Mouse (Mus musculus) Patski (cell line): ENCODE results near the gene Rccd1. TPM values are rescaled to one million over a fixed set of nuclear protein-coding genes. Genes with fewer than 3 reads are reported as not detected.

Experiments used
- ATAC-seq: fragments of 100-300 bp; one replicate; pipeline ENCODE4 v1.8.0; 2021
- CTCF ChIA-PET: fragments of 350-600 bp; sonication (Branson Sonifier 250); formaldehyde crosslinking; loops from one replicate; lab custom pipeline; 2022; ENCODE audit warnings: inconsistent platforms; lab: Charles Lee
- POLR2A ChIA-PET: fragments of 350-600 bp; sonication (Branson Sonifier 250); formaldehyde crosslinking; loops from one replicate; lab custom pipeline; 2022; ENCODE audit warnings: antibody characterized with exemption, inconsistent platforms; lab: Charles Lee
- DNase-seq: peaks from one replicate; pipeline ENCODE4 v3.0.0-alpha.2; 2011; ENCODE audit warnings: low read depth, low spot score
- H3K27me3 ChIP-seq: fragments of 371-371 bp; one replicate; pipeline ENCODE4 v1.5.1; 2021
- CTCF ChIP-seq: fragments of 100-300 bp; IDR thresholded peaks from one replicate; pipeline ENCODE4 v1.5.1; 2021
- in situ Hi-C: fragments of 300-500 bp; cut with MboI; formaldehyde crosslinking; loops from 3 replicates; pipeline ENCODE4 v1.11.1; 2018; ENCODE audit warnings: low pct_unique_long_range_greater_than_20kb, mixed read lengths
- polyA plus RNA-seq: library from polyadenylated mRNA; unstranded; gene quantifications from one replicate; pipeline ENCODE4 v1.2.3, GENCODE M21; 2021

Gene Rccd1
- polyA plus RNA-seq, 1 experiment from 2014 or later: 11.5 TPM

DNA sequence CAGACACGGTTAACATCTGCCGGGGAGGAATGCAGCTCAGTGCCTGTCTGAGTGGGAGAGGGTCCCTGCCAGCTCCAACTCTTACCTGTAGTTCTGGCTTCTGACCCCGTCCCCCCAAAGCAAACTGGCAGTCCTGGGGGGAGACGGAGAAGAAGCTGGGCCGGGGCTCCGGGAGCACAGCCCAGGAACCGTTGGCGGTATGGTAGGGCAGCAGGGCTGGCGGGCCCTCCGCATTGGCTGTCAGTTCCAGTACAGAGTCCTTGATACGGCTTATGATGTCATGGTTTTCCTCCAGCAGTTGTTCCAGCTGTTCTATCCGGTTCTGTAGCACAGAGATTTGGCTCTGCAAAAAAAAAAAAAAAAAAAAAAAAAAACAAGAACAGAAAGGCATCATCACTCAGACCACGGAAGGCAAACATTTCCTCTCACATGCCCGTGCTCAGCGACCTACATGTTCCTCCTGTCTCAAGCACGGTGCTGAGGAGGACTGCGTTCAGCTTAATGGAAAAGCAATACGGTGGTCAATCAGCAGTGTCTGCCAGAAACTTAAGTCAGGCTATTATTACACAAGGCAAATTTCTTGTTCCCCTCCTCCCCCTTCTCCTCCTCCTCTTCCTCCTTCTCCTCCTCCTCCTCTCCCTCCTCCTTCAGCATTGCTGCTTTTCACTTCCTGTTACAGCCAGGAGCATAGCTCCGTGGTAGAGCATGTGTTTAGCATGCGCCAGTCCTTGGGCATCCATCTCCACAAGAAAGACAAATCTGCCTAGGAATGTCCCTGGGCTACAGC, 44.6 kb upstream of the Rccd1 start:
- POLR2A ChIA-PET: interaction anchor here (0.6 kb wide), 1 partner anchor 165 kb away, joined by 4 read pairs; no protein-coding TSS in a partner anchor
- ATAC-seq (no peak), DNase-seq (no peak)
- H3K27me3 ChIP-seq: no peaks in the 10 kb centered on the region
- in situ Hi-C loops: no loop called here
- CTCF ChIA-PET: interaction anchor here (0.8 kb wide), 1 partner anchor 57 kb away, joined by 3 read pairs; no protein-coding TSS in a partner anchor
- TF ChIP-seq CTCF: no peak

DNA sequence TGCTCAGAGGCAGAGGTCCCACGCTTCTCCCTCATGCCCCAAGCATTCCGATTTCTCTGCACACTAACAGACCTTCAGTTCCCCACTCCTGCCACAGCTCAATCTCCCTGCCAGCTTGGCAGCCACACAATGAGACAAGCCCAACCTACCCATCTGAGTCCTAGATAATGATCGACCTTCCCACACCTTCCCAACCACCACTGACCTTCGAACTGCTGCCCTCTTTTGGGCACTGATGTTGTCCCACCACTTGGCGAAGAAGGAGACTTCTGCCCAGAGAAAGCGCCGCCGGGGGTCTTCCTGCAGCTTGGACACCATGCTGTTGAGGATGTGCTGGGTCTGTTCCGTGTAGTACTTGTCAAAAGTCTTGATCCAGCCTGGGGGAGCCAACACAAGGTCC, 43.8 kb upstream of the Rccd1 start:
- H3K27me3 ChIP-seq: no peaks in the 10 kb centered on the region
- DNase-seq (no peak), ATAC-seq (no peak)
- ChIA-PET CTCF (interaction anchor here (4.2 kb wide), 1 partner anchor 26 kb away, joined by 20 read pairs; the partner anchor contains the start of genes Hddc3 and Unc45a), POLR2A (no interaction called here)
- no peak for TF ChIP-seq CTCF
- in situ Hi-C loops: no loop called here

DNA sequence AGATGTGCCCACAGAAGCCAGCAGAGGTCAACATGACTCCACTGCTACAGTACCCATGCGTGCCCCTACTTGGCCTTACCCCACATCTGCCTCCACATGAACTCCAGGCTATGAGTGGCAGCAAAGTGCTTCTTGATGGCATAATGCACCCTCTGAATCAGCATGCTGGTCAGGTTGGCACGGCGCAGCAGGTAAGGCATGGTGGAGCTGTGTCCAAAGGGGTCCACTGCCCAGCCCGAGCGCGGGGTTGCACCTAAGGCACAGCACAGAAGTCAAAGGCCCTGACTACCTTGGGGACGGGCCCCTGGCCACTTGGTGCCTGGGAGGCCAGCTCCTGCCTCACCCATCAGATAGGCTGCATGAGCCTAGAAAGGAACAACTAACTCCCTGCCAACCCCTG, 43.0 kb upstream of the Rccd1 start:
- POLR2A ChIA-PET: interaction anchor here (1.5 kb wide), 1 partner anchor 11 kb away, joined by 3 read pairs; no protein-coding TSS in a partner anchor
- in situ Hi-C loops: no loop called here
- CTCF ChIA-PET: interaction anchor here (1.2 to 4.2 kb wide), 2 partner anchors 10 to 25 kb away, joined by 3 to 20 read pairs; partner anchors contain the start of genes Hddc3 and Unc45a
- ATAC-seq (no peak), DNase-seq (no peak)
- H3K27me3 ChIP-seq: no peaks in the 10 kb centered on the region
- no peak for TF ChIP-seq CTCF

DNA sequence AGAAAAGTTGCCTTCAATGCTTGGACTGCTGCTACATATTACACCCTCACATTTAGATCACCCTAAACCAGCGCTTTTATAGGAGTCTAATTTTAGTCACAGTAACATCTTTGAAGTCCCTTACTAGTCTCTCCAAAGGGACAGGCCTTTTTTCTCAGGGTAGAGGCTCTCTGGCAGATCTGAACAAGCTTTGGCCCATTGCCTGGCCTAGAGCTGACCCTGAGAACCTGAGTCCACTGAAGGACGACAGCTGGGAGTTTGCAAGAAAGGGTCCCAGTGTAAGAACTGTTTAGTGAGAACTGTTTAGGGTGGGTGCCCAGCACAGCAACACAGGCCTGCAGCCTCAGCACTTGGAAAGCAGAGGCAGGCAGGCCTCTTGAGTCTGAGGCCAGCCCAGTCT, 41.5 kb upstream of the Rccd1 start:
- no peak for DNase-seq
- no peak for ATAC-seq
- in situ Hi-C loops: no loop called here
- H3K27me3 ChIP-seq: no peaks in the 10 kb centered on the region
- no peak for TF ChIP-seq CTCF
- ChIA-PET CTCF (interaction anchor here (1.3 to 4.2 kb wide), 2 partner anchors 9 to 24 kb away, joined by 3 to 20 read pairs; partner anchors contain the start of genes Hddc3 and Unc45a), POLR2A (no interaction called here)

DNA sequence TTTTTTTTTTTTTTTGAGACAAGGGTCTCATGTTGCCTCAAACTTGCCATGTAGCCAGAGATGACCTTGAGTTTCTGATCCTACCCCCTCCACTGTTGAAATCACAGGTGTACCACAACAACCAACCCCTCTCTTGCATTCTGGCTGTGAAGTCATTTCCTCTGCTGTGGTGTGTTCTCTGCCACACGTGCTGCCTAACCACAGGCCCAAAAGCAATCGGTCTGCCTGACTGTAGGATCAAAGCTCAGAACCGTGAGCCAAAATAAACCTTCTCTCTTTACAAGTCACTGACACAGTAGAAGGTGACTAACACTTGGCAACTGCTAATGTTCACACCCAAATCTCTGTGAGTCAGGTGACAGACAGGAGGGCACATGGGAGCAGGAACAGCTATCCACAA, 36.2 kb upstream of the Rccd1 start:
- POLR2A ChIA-PET: no interaction called here
- no peak for DNase-seq
- in situ Hi-C loops: no loop called here
- no peak for TF ChIP-seq CTCF
- ATAC-seq: no peak
- H3K27me3 ChIP-seq: no peaks in the 10 kb centered on the region
- CTCF ChIA-PET: no interaction called here

DNA sequence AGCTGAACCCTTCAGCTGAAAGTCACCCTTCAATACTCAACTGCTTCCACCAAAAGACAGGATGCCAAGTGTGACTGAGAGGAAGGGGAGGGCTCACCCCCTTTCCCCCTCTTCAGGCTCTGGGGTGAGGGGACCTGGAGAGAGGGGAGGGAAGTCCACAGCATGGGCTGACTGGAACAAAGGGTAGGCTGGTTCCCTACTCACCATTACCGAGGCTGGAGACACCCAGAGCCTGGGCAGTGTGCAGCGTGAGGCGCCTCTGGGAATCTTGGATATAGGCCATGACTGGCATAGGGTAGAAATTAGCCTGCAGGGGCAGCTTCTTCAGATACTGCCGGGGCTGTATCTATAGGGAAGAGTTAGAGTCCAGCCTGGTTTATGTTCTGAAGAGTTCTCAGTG, 33.8 kb upstream of the Rccd1 start:
- no peak for TF ChIP-seq CTCF
- in situ Hi-C loops: no loop called here
- no peak for DNase-seq
- no peaks in the 10 kb centered on the region for H3K27me3 ChIP-seq
- POLR2A ChIA-PET: interaction anchor here (0.9 kb wide), 1 partner anchor 243 kb away, joined by 3 read pairs; the partner anchor contains the start of gene Idh2
- ATAC-seq: no peak
- CTCF ChIA-PET: interaction anchor here (1.3 to 1.6 kb wide), 2 partner anchors 12 to 15 kb away, joined by 4 to 5 read pairs; partner anchors contain the start of gene Hddc3

DNA sequence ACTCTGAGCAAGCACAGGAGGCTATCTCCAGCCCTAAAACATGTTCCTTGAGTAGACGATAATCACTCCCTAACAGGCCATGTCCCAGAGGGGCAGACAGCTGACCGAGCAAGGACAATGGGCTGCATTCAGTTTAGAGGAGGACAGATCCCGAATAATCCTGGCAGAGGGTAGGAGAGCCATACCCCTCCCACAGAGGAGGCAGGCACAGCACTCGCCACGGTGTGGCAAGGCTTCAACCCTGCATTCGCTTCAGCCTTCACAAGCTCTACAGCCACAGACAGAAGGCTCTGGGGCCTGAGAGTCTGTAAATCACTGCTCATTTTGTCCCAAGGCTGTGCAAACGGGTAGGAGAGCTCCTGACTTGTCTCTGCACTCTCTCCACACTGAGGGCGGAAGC, 32.9 kb upstream of the Rccd1 start:
- ChIA-PET POLR2A (no interaction called here), CTCF (interaction anchor here (1.3 to 1.6 kb wide), 3 partner anchors 8 to 14 kb away, joined by 3 to 5 read pairs (median 4); partner anchors contain the start of gene Hddc3)
- no peak for DNase-seq
- H3K27me3 ChIP-seq: no peaks in the 10 kb centered on the region
- in situ Hi-C loops: no loop called here
- TF ChIP-seq CTCF: no peak
- no peak for ATAC-seq

DNA sequence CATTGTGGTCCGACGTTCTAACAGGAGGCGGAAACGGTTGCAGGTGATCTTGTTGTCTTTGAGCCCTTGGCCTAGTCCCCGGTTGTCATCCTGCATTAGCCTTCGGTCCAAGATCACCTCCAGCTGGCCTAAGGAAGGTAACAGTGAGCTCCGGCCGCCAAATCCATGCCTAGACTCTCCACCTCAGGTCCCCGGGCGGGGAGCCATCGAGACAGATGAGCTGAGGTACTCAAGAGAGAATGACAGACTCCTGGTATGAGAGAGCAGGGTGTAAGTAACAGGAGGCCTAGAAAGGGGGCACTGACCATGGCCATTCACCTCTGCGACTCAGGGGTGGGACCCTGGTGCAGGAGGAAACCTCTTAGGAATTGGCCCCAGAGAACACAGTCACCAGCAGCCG, 32.1 kb upstream of the Rccd1 start:
- ATAC-seq (no peak), DNase-seq (no peak)
- no peaks in the 10 kb centered on the region for H3K27me3 ChIP-seq
- no peak for TF ChIP-seq CTCF
- CTCF ChIA-PET: interaction anchor here (1.4 to 1.6 kb wide), 2 partner anchors 9 to 14 kb away, joined by 3 to 5 read pairs; no protein-coding TSS in a partner anchor
- POLR2A ChIA-PET: interaction anchor here (1.1 kb wide), 1 partner anchor 11 kb away, joined by 3 read pairs; no protein-coding TSS in a partner anchor
- in situ Hi-C loops: no loop called here

DNA sequence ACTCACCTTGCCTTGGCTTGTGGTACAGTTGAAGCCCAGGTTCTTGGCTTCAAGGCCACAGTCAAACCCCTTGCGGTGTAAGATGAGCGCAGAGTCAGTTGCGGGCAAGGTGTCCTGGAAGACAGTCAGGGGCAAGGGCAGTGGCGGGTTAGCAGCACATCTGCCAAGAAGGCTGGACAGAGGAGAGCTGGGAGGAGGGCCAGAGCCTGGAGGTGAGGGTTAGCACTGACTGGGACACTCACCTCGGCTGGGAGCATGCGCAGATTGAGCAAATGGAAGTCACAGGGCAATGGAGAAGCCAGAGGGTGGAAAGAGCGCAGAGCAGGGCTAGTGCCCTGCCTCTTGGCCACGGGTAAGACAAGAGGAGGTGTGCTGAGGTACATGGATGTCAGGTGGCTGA, 28.7 kb upstream of the Rccd1 start:
- ChIA-PET POLR2A (interaction anchor here (1.0 kb wide), 1 partner anchor 9 kb away, joined by 4 read pairs; no protein-coding TSS in a partner anchor), CTCF (no interaction called here)
- no peaks in the 10 kb centered on the region for H3K27me3 ChIP-seq
- DNase-seq (no peak), ATAC-seq (no peak)
- in situ Hi-C loops: no loop called here
- TF ChIP-seq CTCF: no peak

DNA sequence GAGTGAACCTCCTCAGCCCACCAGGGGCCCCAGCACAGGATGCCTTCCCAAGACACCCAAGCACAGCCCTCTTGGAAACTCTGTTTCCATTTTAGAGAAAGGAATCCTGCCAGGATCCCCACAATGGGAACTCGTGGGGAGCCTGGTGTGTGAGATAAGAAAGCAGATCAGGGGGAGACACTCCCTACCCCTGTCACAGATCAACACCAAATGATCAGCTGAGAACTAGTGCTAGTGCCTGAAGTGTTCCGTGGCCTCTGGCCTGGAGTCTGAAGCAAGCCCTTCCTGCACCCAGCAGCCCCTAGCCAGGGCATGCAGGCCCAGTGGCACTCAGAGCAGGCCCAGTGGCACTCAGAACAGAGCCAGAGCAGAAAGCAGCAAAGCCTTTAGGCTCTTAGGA, 26.6 kb upstream of the Rccd1 start:
- no peaks in the 10 kb centered on the region for H3K27me3 ChIP-seq
- ChIA-PET CTCF (no interaction called here), POLR2A (no interaction called here)
- no peak for TF ChIP-seq CTCF
- in situ Hi-C loops: no loop called here
- DNase-seq (no peak), ATAC-seq (no peak)
